Comparison of ENCODE assay signal across 24 mouse cellular contexts in genomic region chr4:139791168-139791567, GRCm38 (mm10). TPM values are rescaled to one million over a fixed set of nuclear protein-coding genes. Genes with fewer than 3 reads are reported as not detected.
DNase-seq lines count a peak whose midpoint lies in the region; ATAC-seq and TF ChIP-seq lines count a peak whose summit lies in the region.
"Had no signal": no experiment of that assay in that cellular context is flagged by ENCODE, and none has a peak within 500 bp of the region (broad histone marks: within the 10 kb centered on the region; RNA-seq: fewer than 3 reads in every experiment).

No protein-coding gene starts in this region.

- no peak for TF ChIP-seq CTCF in liver, adult 2 months (IDR thresholded peaks at IDR 0.05; ENCODE audit: low read depth, low read length)
- no peak for TF ChIP-seq CTCF in stomach, postnatal 0 days (IDR thresholded peaks at IDR 0.05; ENCODE audit: low read depth)
- no peak for TF ChIP-seq CTCF in heart, adult 2 months (IDR thresholded peaks at IDR 0.05)

- H3K27ac ChIP-seq in liver, adult 2 months (replicated peaks; ENCODE audit: insufficient read depth, low read depth, low read length): no peak overlapping the region
- H3K27ac ChIP-seq in intestine, embryonic 15.5 days: no peak overlapping the region
- no peak overlapping the region for H3K27ac ChIP-seq in liver, embryonic 13.5 days
- H3K27ac ChIP-seq in stomach, postnatal 0 days (replicated peaks): peak overlapping the region; percentile 45; the same call in 1 of the 2 replicates
- no peak overlapping the region for H3K27ac ChIP-seq in heart, adult 2 months
- H3K27ac ChIP-seq: forebrain, embryonic 13.5 days; hindbrain, embryonic 13.5 days; kidney, postnatal 0 days; limb, embryonic 12.5 days; midbrain, embryonic 13.5 days had no signal

- H3K4me1 ChIP-seq in liver, adult 2 months (ENCODE audit: control insufficient read depth, insufficient read depth, low read length): no peaks in the 10 kb centered on the region
- peaks cover 4% of the 10 kb centered on the region for H3K4me1 ChIP-seq in intestine, embryonic 15.5 days (replicated peaks)
- H3K4me1 ChIP-seq in liver, embryonic 13.5 days (replicated peaks): 0 out of 2 replicates have a peak, but pooled peaks cover 3% of the 10 kb centered on the region
- H3K4me1 ChIP-seq in stomach, postnatal 0 days (replicated peaks; ENCODE audit: control insufficient read depth, insufficient read depth): no peaks in the 10 kb centered on the region
- no peaks in the 10 kb centered on the region for H3K4me1 ChIP-seq in heart, adult 2 months (ENCODE audit: control insufficient read depth, insufficient read depth, low read length)

- intact Hi-C loops in heart, adult 2 months (cut with DNase I): no loop called here

- H3K36me3 ChIP-seq in liver, adult 2 months (ENCODE audit: control insufficient read depth, insufficient read depth, low read length): no peaks in the 10 kb centered on the region
- no peaks in the 10 kb centered on the region for H3K36me3 ChIP-seq in intestine, embryonic 15.5 days
- H3K36me3 ChIP-seq in liver, embryonic 13.5 days: no peaks in the 10 kb centered on the region
- no peaks in the 10 kb centered on the region for H3K36me3 ChIP-seq in stomach, postnatal 0 days (ENCODE audit: control insufficient read depth, insufficient read depth, low read length)
- no peaks in the 10 kb centered on the region for H3K36me3 ChIP-seq in heart, adult 2 months (ENCODE audit: control insufficient read depth, insufficient read depth, low read length)
- H3K36me3 ChIP-seq: hindbrain, embryonic 13.5 days; limb, embryonic 12.5 days; midbrain, embryonic 13.5 days had no signal

- 28% methylated on average over 8 of the region's 8 CpGs for WGBS in liver, adult 2 months
- 26% methylated on average over 8 of the region's 8 CpGs for WGBS in intestine, embryonic 15.5 days
- WGBS in liver, embryonic 13.5 days (ENCODE audit: insufficient replicate concordance): 53% methylated on average over 8 of the region's 8 CpGs
- WGBS in stomach, postnatal 0 days: 29% methylated on average over 8 of the region's 8 CpGs
- WGBS in heart, adult 2 months: 60% methylated on average over 8 of the region's 8 CpGs

- DNase-seq in liver, adult 2 months (ENCODE audit: extremely low read depth, low read depth, low spot score): peak; percentile 51
- no peak for DNase-seq in liver
- DNase-seq in liver, embryonic 13.5 days: no peak
- peak; percentile 31 for DNase-seq in stomach, postnatal 0 days (ENCODE audit: low spot score)
- no peak for DNase-seq in adrenal gland, postnatal 14 days
- no peak for DNase-seq in heart, adult 2 months
- DNase-seq: adrenal gland, adult 8-10 months; cerebellum, adult 8-10 months; cerebellum, postnatal 36 days; gastrocnemius, postnatal 36 days; lung, embryonic 14.5 days; right cerebral cortex, adult 18-20 months had no signal

- no peak for TF ChIP-seq POLR2A in liver, adult 2 months (IDR thresholded peaks at IDR 0.05; ENCODE audit: extremely low read depth, insufficient read depth, low read length)
- no peak for TF ChIP-seq POLR2A in heart, adult 2 months (IDR thresholded peaks at IDR 0.05; ENCODE audit: insufficient read depth, low read depth, low read length)

- peak overlapping the region; percentile 28; the same call in 1 of the 2 replicates for H3K4me2 ChIP-seq in intestine, embryonic 15.5 days (replicated peaks)
- 0 out of 2 replicates have a peak overlapping the region, but pooled peaks have one; percentile 21 for H3K4me2 ChIP-seq in liver, embryonic 13.5 days
- no peak overlapping the region for H3K4me2 ChIP-seq in stomach, postnatal 0 days (replicated peaks; ENCODE audit: low read depth)
- H3K4me2 ChIP-seq: forebrain, embryonic 13.5 days; hindbrain, embryonic 13.5 days; limb, embryonic 12.5 days; lung, embryonic 14.5 days; midbrain, embryonic 13.5 days had no signal

- no peaks in the 10 kb centered on the region; the same call in 1 of the 2 replicates for H3K27me3 ChIP-seq in liver, adult 2 months (ENCODE audit: control insufficient read depth, insufficient read depth, low read length)
- no peaks in the 10 kb centered on the region; the same call in 1 of the 2 replicates for H3K27me3 ChIP-seq in intestine, embryonic 15.5 days (replicated peaks)
- peaks cover 14% of the 10 kb centered on the region; the same call in 1 of the 2 replicates for H3K27me3 ChIP-seq in liver, embryonic 13.5 days
- H3K27me3 ChIP-seq in stomach, postnatal 0 days (ENCODE audit: control insufficient read depth, insufficient read depth, low read length): no peaks in the 10 kb centered on the region
- no peaks in the 10 kb centered on the region; the same call in 1 of the 2 replicates for H3K27me3 ChIP-seq in heart, adult 2 months (ENCODE audit: control insufficient read depth, insufficient read depth, low read length)

- H3K79me2 ChIP-seq in liver, adult 2 months (ENCODE audit: control insufficient read depth, insufficient read depth, low read length): no peaks in the 10 kb centered on the region
- no peaks in the 10 kb centered on the region for H3K79me2 ChIP-seq in heart, adult 2 months (replicated peaks; ENCODE audit: control insufficient read depth, insufficient read depth, low read length)

- no peak overlapping the region for H3K9ac ChIP-seq in liver, adult 2 months (ENCODE audit: low read depth, low read length)
- no peak overlapping the region for H3K9ac ChIP-seq in intestine, embryonic 15.5 days
- H3K9ac ChIP-seq in liver, embryonic 13.5 days: no peak overlapping the region
- no peak overlapping the region for H3K9ac ChIP-seq in stomach, postnatal 0 days (ENCODE audit: low read length)
- H3K9ac ChIP-seq in heart, adult 2 months (ENCODE audit: low read depth, low read length): no peak overlapping the region
- H3K9ac ChIP-seq: forebrain, embryonic 13.5 days; hindbrain, embryonic 13.5 days; limb, embryonic 12.5 days; lung, embryonic 14.5 days; midbrain, embryonic 13.5 days had no signal

- H3K9me3 ChIP-seq in intestine, embryonic 15.5 days: no peaks in the 10 kb centered on the region
- H3K9me3 ChIP-seq in liver, embryonic 13.5 days (replicated peaks): no peaks in the 10 kb centered on the region
- H3K9me3 ChIP-seq in stomach, postnatal 0 days (ENCODE audit: control insufficient read depth, low read length): no peaks in the 10 kb centered on the region
- H3K9me3 ChIP-seq: forebrain, embryonic 13.5 days; hindbrain, embryonic 13.5 days; limb, embryonic 12.5 days; midbrain, embryonic 13.5 days had no signal

- peak; percentile 53; the same call in 1 of the 2 replicates for ATAC-seq in intestine, embryonic 15.5 days
- peak; percentile 47; the same call in 1 of the 2 replicates for ATAC-seq in liver, embryonic 13.5 days (ENCODE audit: low read depth)
- no peak for ATAC-seq in stomach, postnatal 0 days (ENCODE audit: low FRiP score, low TSS enrichment)
- ATAC-seq: activated CD4-positive, CD25-positive, alpha-beta regulatory T cell, adult 4 months; forebrain, embryonic 13.5 days; inflammation-experienced regulatory T-cells, adult 6 months; midbrain, embryonic 13.5 days had no signal

- TF ChIP-seq EP300 in stomach, postnatal 0 days (optimal IDR thresholded peaks at IDR 0.05): no peak
- TF ChIP-seq EP300 in heart, adult 2 months (IDR thresholded peaks at IDR 0.05; ENCODE audit: insufficient read depth, low read depth, low read length): no peak

- no peak overlapping the region for H3K4me3 ChIP-seq in liver, adult 2 months (ENCODE audit: insufficient read depth, low read depth, low read length)
- H3K4me3 ChIP-seq in intestine, embryonic 15.5 days (replicated peaks): no peak overlapping the region
- H3K4me3 ChIP-seq in liver, embryonic 13.5 days (replicated peaks): no peak overlapping the region
- no peak overlapping the region for H3K4me3 ChIP-seq in stomach, postnatal 0 days (ENCODE audit: low read depth, low read length)
- H3K4me3 ChIP-seq in heart, adult 2 months: no peak overlapping the region
- H3K4me3 ChIP-seq: forebrain, embryonic 13.5 days; hindbrain, embryonic 13.5 days; limb, embryonic 12.5 days; midbrain, embryonic 13.5 days had no signal

RNA-seq across cellular contexts. Expression of gene Pax7, which starts 42.2 kb away (rescaled TPM):
- not detected in 2 replicates for total RNA-seq in liver, adult 2 months (2014; rRNA removed)
- polyA plus RNA-seq in liver, adult 2 months (2012; rRNA removed): not detected in 2 replicates
- polyA plus RNA-seq in intestine, embryonic 15.5 days (2015; fragmentation: Nextera tagmentation; extraction: Ambion mirVana): not detected in 2 replicates
- not detected in 2 replicates for polyA plus RNA-seq in liver, embryonic 13.5 days (2015; fragmentation: Nextera tagmentation; extraction: Ambion mirVana)
- polyA plus RNA-seq in stomach, postnatal 0 days (2015; fragmentation: Nextera tagmentation; extraction: Ambion mirVana): 0.02 TPM in 1 of 2 replicates, not detected in the other
- total RNA-seq in adrenal gland, postnatal 14 days (2021): not detected in 2 replicates
- total RNA-seq in heart, adult 2 months (2021): not detected
- polyA plus RNA-seq in heart, adult 2 months (2012; rRNA removed): not detected in 2 replicates
- total RNA-seq: adrenal gland, adult 8-10 months; heart, adult 8-10 months; heart, postnatal 25 days; megakaryocyte, adult 5-6 weeks had no signal
- polyA plus RNA-seq: activated CD4-positive, CD25-positive, alpha-beta regulatory T cell, adult 4 months; heart, embryonic 14.5 days; inflammation-experienced regulatory T-cells, adult 6 months; kidney, postnatal 0 days; lung, embryonic 14.5 days had no signal

Comparison
In these comparisons a context has a peak if more than half of its experiments do, and no peak if none do; other contexts are left out.
1. DNase-seq: peak in liver, adult 2 months (single experiment) and stomach, postnatal 0 days (single experiment); none in liver (single experiment), liver, embryonic 13.5 days (single experiment), adrenal gland, postnatal 14 days (single experiment) and heart, adult 2 months (0 of 2).